Mouse (Mus musculus) lung, postnatal 0 days (tissue): ENCODE results near the gene Ndufb8. TPM values are rescaled to one million over a fixed set of nuclear protein-coding genes. Genes with fewer than 3 reads are reported as not detected.
A peak's percentile ranks its signal among the peaks of the same experiment; 100 is the strongest.

ENCODE experiments used
- ATAC-seq: fragments of 200-750 bp; cut with Nextera tagmentation; 2 replicates; pipeline ENCODE4 v1.8.0; 2017; ENCODE audit warnings: moderate library complexity
- DNase-seq: peaks from one replicate; pipeline ENCODE4 v3.0.0-alpha.2; 2016; ENCODE audit warnings: low spot score
- H3K27ac ChIP-seq: fragments of 300-500 bp; sonication (generic); 2 replicates; pipeline ENCODE4 v1.5.1; 2014; ENCODE audit warnings: antibody characterized with exemption, mild to moderate bottlenecking, low read length, mixed read lengths
- H3K27me3 ChIP-seq: fragments of 300-500 bp; sonication (generic); replicated peaks from 2 replicates; pipeline ENCODE4 v1.6.1; 2014; ENCODE audit warnings: low read length, mixed read lengths; ENCODE audit not compliant: insufficient read depth
- H3K36me3 ChIP-seq: fragments of 300-500 bp; sonication (generic); 2 replicates; pipeline ENCODE4 v1.6.1; 2014; ENCODE audit warnings: low read length, mixed read lengths; ENCODE audit not compliant: insufficient read depth
- H3K4me1 ChIP-seq: fragments of 300-500 bp; sonication (generic); 2 replicates; pipeline ENCODE4 v1.6.1; 2014; ENCODE audit warnings: antibody characterized with exemption, low read depth, low read length, mixed read lengths; ENCODE audit not compliant: insufficient read depth
- H3K4me2 ChIP-seq: fragments of 300-500 bp; sonication (generic); replicated peaks from 2 replicates; pipeline ENCODE4 v1.6.1; 2014; ENCODE audit warnings: low read depth, mild to moderate bottlenecking, low read length, moderate library complexity, mixed read lengths
- H3K4me3 ChIP-seq: fragments of 300-500 bp; sonication (generic); 2 replicates; pipeline ENCODE4 v1.5.1; 2014; ENCODE audit warnings: low read depth, low read length
- H3K9ac ChIP-seq: fragments of 300-500 bp; sonication (generic); replicated peaks from 2 replicates; pipeline ENCODE4 v1.6.1; 2014; ENCODE audit warnings: low read depth, mild to moderate bottlenecking
- H3K9me3 ChIP-seq: fragments of 300-500 bp; sonication (generic); 2 replicates; pipeline ENCODE4 v1.6.1; 2016; ENCODE audit warnings: low read length, mixed read lengths
- CTCF ChIP-seq: IDR thresholded peaks from 2 replicates; pipeline ENCODE4 v1.5.1; 2016; ENCODE audit warnings: antibody characterized with exemption, mild to moderate bottlenecking
- EP300 ChIP-seq: IDR thresholded peaks from 2 replicates; pipeline ENCODE4 v1.6.1; 2016; ENCODE audit warnings: antibody characterized with exemption, mild to moderate bottlenecking, control low read depth
- WGBS: fragments of 180-500 bp; shearing (Covaris S2); extraction: QIAGEN DNeasy Blood & Tissue Kit; methylation state at CpG from one replicate; pipeline ENCODE4 v1.1.7; 2014; 5-methylcytosine and 5-hydroxymethylcytosine counted together
- polyA plus RNA-seq: library from polyadenylated mRNA; unstranded; fragments of >200 nt; fragmentation: Nextera tagmentation; extraction: Ambion mirVana; gene quantifications from 2 replicates; pipeline ENCODE4 v1.2.1, GENCODE M21; 2015

The Ndufb8 gene
- polyA plus RNA-seq, 1 experiment from 2014 or later: 406 TPM

DNA sequence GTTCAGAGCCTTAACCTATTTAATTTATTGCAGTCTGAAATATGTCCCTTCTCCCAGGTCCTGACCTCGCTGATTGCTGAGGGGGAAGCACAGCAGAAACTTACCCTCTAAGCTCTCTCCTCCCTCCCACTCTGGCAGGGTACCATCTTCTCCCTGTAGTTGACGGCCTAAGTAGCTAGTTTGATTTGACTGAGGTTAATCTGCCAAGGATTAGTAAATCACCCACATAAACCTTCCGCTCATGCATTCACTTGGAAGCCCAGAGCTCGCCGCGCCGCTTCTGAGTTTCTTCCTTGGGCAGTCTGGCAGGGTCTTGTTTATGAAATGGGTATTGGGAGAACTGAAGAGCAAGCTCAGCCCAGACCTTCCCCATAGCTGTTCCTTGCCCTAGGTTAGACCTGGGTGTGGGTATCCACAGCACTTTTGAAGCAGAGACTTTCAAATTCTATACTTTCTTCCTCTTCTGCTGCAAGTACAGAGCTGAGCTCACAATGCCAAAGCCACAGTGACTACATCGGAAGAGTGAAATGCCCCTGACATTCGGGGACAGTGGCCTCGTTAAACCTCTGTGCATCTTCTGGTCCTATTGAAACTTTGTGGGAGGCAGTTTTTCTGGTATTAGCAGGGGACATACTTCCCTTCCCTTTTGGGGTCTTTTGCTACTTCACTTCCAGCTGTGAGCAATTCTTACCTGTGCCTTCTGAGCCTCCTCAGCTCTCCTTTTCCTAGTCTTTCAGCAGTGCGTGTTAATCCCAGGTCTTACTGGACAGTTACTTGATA is 42.0 kb downstream of the Ndufb8 start:
- TF ChIP-seq EP300 (no peak), CTCF (no peak)
- Histone ChIP-seq H3K4me2 (no peak overlapping the region), H3K4me3 (no peak overlapping the region), H3K27me3 (peaks cover 54% of the 10 kb centered on the region), H3K4me1 (peaks cover 13% of the 10 kb centered on the region; the same call in 1 of the 2 replicates), H3K36me3 (no peaks in the 10 kb centered on the region), H3K9me3 (no peaks in the 10 kb centered on the region), H3K27ac (no peak overlapping the region), H3K9ac (no peak overlapping the region)
- DNase-seq: no peak
- 45% methylated on average over 11 of the region's 11 CpGs for WGBS
- ATAC-seq: no peak

DNA sequence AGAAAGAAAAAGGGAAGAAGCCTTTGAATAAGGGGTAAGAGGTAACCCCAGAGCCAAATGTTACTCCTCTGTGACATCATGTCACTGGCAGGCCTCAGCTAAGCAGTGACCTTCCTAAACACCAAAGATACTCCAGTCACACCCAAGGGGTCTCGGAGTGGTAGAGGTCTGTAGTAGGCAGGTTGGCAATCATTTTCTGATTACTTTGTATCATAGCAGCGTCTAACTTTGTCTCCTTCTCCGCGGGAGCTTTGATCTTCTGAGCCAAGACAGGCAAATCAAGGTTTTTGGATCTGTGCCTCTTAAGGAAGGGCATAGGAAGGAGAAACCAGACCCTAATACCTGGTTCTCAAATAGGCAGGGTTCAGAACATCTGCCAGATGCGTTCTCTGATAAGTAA is 42.6 kb downstream of the Ndufb8 start:
- H3K27me3 ChIP-seq: peaks cover 54% of the 10 kb centered on the region
- no peaks in the 10 kb centered on the region for H3K9me3 ChIP-seq
- peaks cover 13% of the 10 kb centered on the region; the same call in 1 of the 2 replicates for H3K4me1 ChIP-seq
- WGBS: 53% methylated on average over 5 of the region's 5 CpGs
- no peak for DNase-seq
- H3K36me3 ChIP-seq: no peaks in the 10 kb centered on the region
- no peak overlapping the region for H3K9ac ChIP-seq
- no peak overlapping the region for H3K4me3 ChIP-seq
- H3K27ac ChIP-seq: no peak overlapping the region
- TF ChIP-seq CTCF: no peak
- no peak overlapping the region for H3K4me2 ChIP-seq
- no peak for ATAC-seq

DNA sequence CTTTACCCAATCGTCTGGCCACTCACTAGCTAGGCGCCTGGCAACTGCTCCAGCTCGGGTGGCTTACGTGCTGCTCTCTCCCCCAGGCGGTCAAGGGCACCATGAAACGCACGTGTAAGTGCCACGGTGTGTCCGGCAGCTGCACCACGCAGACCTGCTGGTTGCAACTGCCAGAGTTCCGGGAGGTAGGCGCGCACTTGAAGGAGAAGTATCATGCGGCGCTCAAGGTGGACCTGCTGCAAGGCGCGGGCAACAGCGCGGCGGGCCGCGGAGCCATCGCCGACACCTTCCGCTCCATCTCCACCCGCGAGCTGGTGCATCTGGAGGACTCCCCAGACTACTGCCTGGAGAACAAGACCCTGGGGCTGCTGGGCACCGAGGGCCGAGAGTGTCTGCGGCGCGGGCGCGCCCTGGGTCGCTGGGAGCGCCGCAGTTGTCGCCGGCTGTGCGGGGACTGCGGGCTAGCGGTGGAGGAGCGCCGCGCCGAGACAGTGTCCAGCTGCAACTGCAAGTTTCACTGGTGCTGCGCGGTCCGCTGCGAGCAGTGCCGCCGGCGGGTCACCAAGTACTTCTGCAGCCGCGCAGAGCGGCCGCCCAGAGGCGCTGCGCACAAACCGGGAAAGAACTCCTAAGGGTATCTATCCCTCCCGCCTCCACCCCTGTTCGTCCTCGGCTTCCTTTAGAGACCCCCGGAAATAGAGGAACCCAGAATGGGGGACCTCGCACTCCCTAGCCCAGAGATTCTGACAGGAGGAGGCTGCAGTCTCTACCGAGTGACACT is 43.6 kb downstream of the Ndufb8 start:
- peak overlapping the region; percentile 56 for H3K4me2 ChIP-seq
- ATAC-seq (peak; percentile 56), DNase-seq (peak; percentile 44)
- no peak for TF ChIP-seq EP300
- peak; percentile 37 for TF ChIP-seq CTCF
- peaks cover 54% of the 10 kb centered on the region for H3K27me3 ChIP-seq
- H3K36me3 ChIP-seq: no peaks in the 10 kb centered on the region
- no peak overlapping the region for H3K9ac ChIP-seq
- peaks cover 13% of the 10 kb centered on the region; the same call in 1 of the 2 replicates for H3K4me1 ChIP-seq
- H3K4me3 ChIP-seq: peak overlapping the region; percentile 35
- WGBS: 3% methylated on average over 62 of the region's 66 CpGs
- H3K9me3 ChIP-seq: no peaks in the 10 kb centered on the region
- no peak overlapping the region for H3K27ac ChIP-seq

DNA sequence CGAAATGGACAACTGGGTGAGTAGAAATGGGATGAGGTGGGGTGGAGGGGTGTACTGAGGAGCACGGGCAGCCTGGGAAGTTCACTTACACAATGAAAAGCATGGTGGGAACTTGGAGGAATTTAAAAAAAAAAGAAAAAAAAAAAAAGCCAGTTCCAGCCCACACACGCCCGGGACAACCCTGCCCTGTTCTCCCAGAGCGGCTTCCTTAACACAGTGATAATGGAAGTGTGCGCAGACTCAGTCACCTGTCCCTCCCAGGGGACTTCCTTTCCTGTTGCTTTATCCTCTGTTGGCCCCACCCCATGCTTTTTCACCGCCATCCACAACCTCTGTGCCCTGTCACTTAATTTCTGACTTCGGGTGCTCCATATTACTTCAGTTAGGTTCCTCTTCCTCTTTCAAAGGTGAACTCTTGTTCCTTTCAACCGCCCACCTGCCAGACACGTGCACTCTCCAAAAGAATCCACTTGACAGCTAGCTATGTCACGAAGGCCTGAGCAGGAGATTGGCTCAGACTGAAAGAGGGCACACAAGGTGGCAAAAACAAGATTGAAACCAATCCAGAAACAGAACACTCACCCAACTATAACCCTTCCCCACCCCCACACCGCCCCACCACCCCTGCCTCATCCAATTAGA is 44.6 kb downstream of the Ndufb8 start:
- WGBS: 5% methylated on average over 12 of the region's 12 CpGs
- H3K4me1 ChIP-seq: peaks cover 13% of the 10 kb centered on the region; the same call in 1 of the 2 replicates
- ATAC-seq (no peak), DNase-seq (no peak)
- H3K27me3 ChIP-seq: peaks cover 51% of the 10 kb centered on the region
- H3K36me3 ChIP-seq: no peaks in the 10 kb centered on the region
- H3K9ac ChIP-seq: no peak overlapping the region
- no peak for TF ChIP-seq EP300
- no peak overlapping the region for H3K27ac ChIP-seq
- H3K4me2 ChIP-seq: 0 out of 2 replicates have a peak overlapping the region, but pooled peaks have one; percentile 8
- H3K9me3 ChIP-seq: no peaks in the 10 kb centered on the region
- no peak overlapping the region for H3K4me3 ChIP-seq

DNA sequence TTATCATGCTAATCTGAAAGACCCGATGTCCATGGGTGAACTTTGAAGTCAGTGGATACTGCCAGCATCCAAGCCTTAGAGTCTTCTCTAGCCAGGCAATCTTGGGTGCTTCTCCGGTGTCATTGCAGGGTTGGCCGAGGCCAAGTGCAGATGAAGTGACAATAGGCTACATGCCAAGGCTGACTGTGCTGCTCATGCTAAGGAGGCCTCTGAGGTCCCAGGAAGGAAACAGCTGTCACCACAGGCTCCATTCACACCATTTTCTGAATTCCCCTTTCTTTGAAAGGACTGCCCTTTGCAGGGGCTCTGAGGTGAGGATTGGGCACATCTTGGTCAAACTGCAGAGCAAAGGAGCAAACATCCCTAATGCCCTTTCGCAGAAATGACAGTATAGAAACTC is 52.5 kb downstream of the Ndufb8 start:
- Histone ChIP-seq H3K4me1 (no peaks in the 10 kb centered on the region), H3K27me3 (no peaks in the 10 kb centered on the region; the same call in 1 of the 2 replicates), H3K36me3 (no peaks in the 10 kb centered on the region), H3K4me3 (no peak overlapping the region), H3K27ac (no peak overlapping the region), H3K9me3 (no peaks in the 10 kb centered on the region), H3K4me2 (no peak overlapping the region), H3K9ac (no peak overlapping the region)
- no peak for TF ChIP-seq CTCF
- TF ChIP-seq EP300: no peak
- DNase-seq: peak; percentile 64
- 46% methylated on average over 4 of the region's 4 CpGs for WGBS
- ATAC-seq: no peak

DNA sequence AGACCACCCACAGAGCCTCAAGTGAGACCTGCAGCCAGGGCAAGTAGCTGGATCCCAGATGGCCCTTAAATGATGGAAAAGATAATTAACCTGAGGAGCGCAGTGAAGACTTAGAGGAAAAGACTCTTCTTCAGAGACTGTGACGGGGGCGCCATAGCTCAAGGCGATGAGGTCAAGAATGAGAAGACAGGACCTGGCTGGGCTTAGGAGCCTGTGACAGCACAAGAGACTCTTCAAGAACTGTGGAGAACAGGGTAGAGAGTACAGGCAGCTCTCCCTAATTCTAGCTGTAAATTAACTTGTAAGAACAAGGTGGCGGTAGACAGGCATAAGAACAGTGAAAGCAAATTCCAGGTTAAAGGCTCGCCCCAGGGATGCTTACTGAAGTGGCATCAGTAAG is 53.3 kb downstream of the Ndufb8 start:
- no peak for ATAC-seq
- DNase-seq: no peak
- Histone ChIP-seq H3K9me3 (no peaks in the 10 kb centered on the region), H3K4me3 (no peak overlapping the region), H3K4me1 (no peaks in the 10 kb centered on the region), H3K9ac (no peak overlapping the region), H3K4me2 (no peak overlapping the region), H3K36me3 (no peaks in the 10 kb centered on the region), H3K27ac (no peak overlapping the region), H3K27me3 (no peaks in the 10 kb centered on the region)
- 78% methylated on average over 6 of the region's 6 CpGs for WGBS
- TF ChIP-seq CTCF (no peak), EP300 (no peak)
